Comparison of ENCODE assay signal across 8 mouse cellular contexts in the genomic region with DNA sequence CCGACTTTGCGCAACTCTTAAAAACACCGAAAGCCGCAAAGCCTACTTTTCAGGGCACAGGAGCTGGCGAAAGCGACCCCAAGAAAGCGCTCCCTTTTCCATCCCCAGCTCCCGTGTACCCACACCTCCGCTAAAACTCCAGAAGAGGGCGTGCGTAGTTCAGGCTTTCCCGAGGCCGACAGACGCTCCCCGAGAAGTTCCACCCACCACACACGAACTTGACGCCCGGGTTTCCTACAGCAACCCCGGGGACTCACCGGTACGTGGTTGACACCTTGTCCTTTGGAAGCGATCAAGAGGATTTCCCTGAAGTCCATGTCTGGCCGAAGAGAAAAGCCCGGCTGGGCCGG. TPM values are rescaled to one million over a fixed set of nuclear protein-coding genes. Genes with fewer than 3 reads are reported as not detected.
DNase-seq lines count a peak whose midpoint lies in the region; ATAC-seq and TF ChIP-seq lines count a peak whose summit lies in the region.

No protein-coding gene starts in this region.

- peak overlapping the region; percentile 91 for H3K27ac ChIP-seq in lung, embryonic 14.5 days (ENCODE audit: low read depth)
- peak overlapping the region; percentile 76 for H3K27ac ChIP-seq in hindbrain, embryonic 16.5 days (ENCODE audit: low read depth, low read length)
- H3K27ac ChIP-seq in midbrain, embryonic 13.5 days: peak overlapping the region; percentile 86

- no peaks in the 10 kb centered on the region for H3K9me3 ChIP-seq in lung, embryonic 14.5 days (ENCODE audit: low read depth, low read length)
- no peaks in the 10 kb centered on the region for H3K9me3 ChIP-seq in hindbrain, embryonic 16.5 days (ENCODE audit: control insufficient read depth, low read length)
- no peaks in the 10 kb centered on the region for H3K9me3 ChIP-seq in midbrain, embryonic 13.5 days

- ATAC-seq in lung, embryonic 14.5 days (ENCODE audit: insufficient read depth): peak; percentile 67
- peak; percentile 67 for ATAC-seq in hindbrain, embryonic 16.5 days
- peak; percentile 64 for ATAC-seq in midbrain, embryonic 13.5 days

- H3K36me3 ChIP-seq in lung, embryonic 14.5 days (ENCODE audit: insufficient read depth): no peaks in the 10 kb centered on the region
- H3K36me3 ChIP-seq in hindbrain, embryonic 16.5 days (ENCODE audit: control insufficient read depth, insufficient read depth, low read length): no peaks in the 10 kb centered on the region
- H3K36me3 ChIP-seq in midbrain, embryonic 13.5 days: no peaks in the 10 kb centered on the region

- WGBS in lung, embryonic 14.5 days: under 1% methylated on average over 25 of the region's 25 CpGs
- under 1% methylated on average over 24 of the region's 25 CpGs for WGBS in hindbrain, embryonic 16.5 days
- under 1% methylated on average over 25 of the region's 25 CpGs for WGBS in midbrain, embryonic 13.5 days

- H3K4me3 ChIP-seq in lung, embryonic 14.5 days (ENCODE audit: low read depth, low read length): peak overlapping the region; percentile 60
- peak overlapping the region; percentile 65 for H3K4me3 ChIP-seq in hindbrain, embryonic 16.5 days (ENCODE audit: low read length)
- H3K4me3 ChIP-seq in midbrain, embryonic 13.5 days (replicated peaks): peak overlapping the region; percentile 75

- H3K27me3 ChIP-seq in lung, embryonic 14.5 days (ENCODE audit: insufficient read depth, low read length): no peaks in the 10 kb centered on the region
- H3K27me3 ChIP-seq in hindbrain, embryonic 16.5 days (replicated peaks; ENCODE audit: control insufficient read depth, insufficient read depth, low read length): no peaks in the 10 kb centered on the region
- H3K27me3 ChIP-seq in midbrain, embryonic 13.5 days: no peaks in the 10 kb centered on the region

- peak overlapping the region; percentile 64 for H3K9ac ChIP-seq in lung, embryonic 14.5 days
- peak overlapping the region; percentile 74 for H3K9ac ChIP-seq in hindbrain, embryonic 16.5 days (ENCODE audit: low read depth, low read length)
- peak overlapping the region; percentile 78 for H3K9ac ChIP-seq in midbrain, embryonic 13.5 days (replicated peaks)

- TF ChIP-seq CTCF in lung, embryonic 14.5 days (IDR thresholded peaks at IDR 0.05; ENCODE audit: low read depth): peak; percentile 55

- H3K4me2 ChIP-seq in lung, embryonic 14.5 days: peak overlapping the region; percentile 92
- H3K4me2 ChIP-seq in hindbrain, embryonic 16.5 days (ENCODE audit: low read length): peak overlapping the region; percentile 86
- H3K4me2 ChIP-seq in midbrain, embryonic 13.5 days (replicated peaks): peak overlapping the region; percentile 91

- peak; percentile 84 for DNase-seq in lung, embryonic 14.5 days
- DNase-seq in lung, postnatal 4 days: no peak
- DNase-seq in c-Kit-positive CD71-positive TER-119-negative erythroid progenitor cells, embryonic 14.5 days (ENCODE audit: low read depth): peak; percentile 63
- DNase-seq in frontal cortex, adult 2 months (ENCODE audit: extremely low spot score in 1 of 2, low spot score in 1 of 2): no peak
- DNase-seq in left cerebral cortex, adult 11 months (ENCODE audit: low spot score): no peak
- no peak for DNase-seq in kidney, adult 8-10 months

- no peaks in the 10 kb centered on the region for H3K4me1 ChIP-seq in lung, embryonic 14.5 days (ENCODE audit: insufficient read depth)
- H3K4me1 ChIP-seq in hindbrain, embryonic 16.5 days (ENCODE audit: control insufficient read depth, insufficient read depth, low read depth, low read length): peaks cover 31% of the 10 kb centered on the region
- H3K4me1 ChIP-seq in midbrain, embryonic 13.5 days (replicated peaks): peaks cover 58% of the 10 kb centered on the region

RNA-seq across cellular contexts. Expression of a gene that starts 0.4 kb away (rescaled TPM):
- polyA plus RNA-seq in lung, embryonic 14.5 days (2014; fragmentation: Nextera tagmentation; extraction: Ambion mirVana): 23.6 and 23.8 TPM in 2 replicates
- 7.4 and 8.0 TPM in 2 replicates for polyA plus RNA-seq in hindbrain, embryonic 16.5 days (2015; fragmentation: Nextera tagmentation; extraction: Ambion mirVana)
- 9.5 and 9.6 TPM in 2 replicates for polyA plus RNA-seq in midbrain, embryonic 13.5 days (2015; fragmentation: Nextera tagmentation; extraction: Ambion mirVana)
- polyA plus RNA-seq in frontal cortex, adult 2 months (2012; rRNA removed): 8.9 and 9.7 TPM in 2 replicates

RNA-seq across cellular contexts. Expression of a gene that starts 24.4 kb away (rescaled TPM):
- polyA plus RNA-seq in lung, embryonic 14.5 days (2014; fragmentation: Nextera tagmentation; extraction: Ambion mirVana): not detected in 2 replicates
- polyA plus RNA-seq in hindbrain, embryonic 16.5 days (2015; fragmentation: Nextera tagmentation; extraction: Ambion mirVana): not detected in 2 replicates
- polyA plus RNA-seq in midbrain, embryonic 13.5 days (2015; fragmentation: Nextera tagmentation; extraction: Ambion mirVana): not detected in 2 replicates
- not detected in 2 replicates for polyA plus RNA-seq in frontal cortex, adult 2 months (2012; rRNA removed)

RNA-seq across cellular contexts. Expression of a gene that starts 42.6 kb away (rescaled TPM):
- polyA plus RNA-seq in lung, embryonic 14.5 days (2014; fragmentation: Nextera tagmentation; extraction: Ambion mirVana): 31.9 and 32.1 TPM in 2 replicates
- 25.9 and 27.3 TPM in 2 replicates for polyA plus RNA-seq in hindbrain, embryonic 16.5 days (2015; fragmentation: Nextera tagmentation; extraction: Ambion mirVana)
- 21.5 and 22.6 TPM in 2 replicates for polyA plus RNA-seq in midbrain, embryonic 13.5 days (2015; fragmentation: Nextera tagmentation; extraction: Ambion mirVana)
- polyA plus RNA-seq in frontal cortex, adult 2 months (2012; rRNA removed): 22.4 and 24.0 TPM in 2 replicates

RNA-seq across cellular contexts. Expression of a gene that starts 49.5 kb away (rescaled TPM):
- polyA plus RNA-seq in lung, embryonic 14.5 days (2014; fragmentation: Nextera tagmentation; extraction: Ambion mirVana): 14.9 TPM in 2 replicates
- 4.7 and 5.0 TPM in 2 replicates for polyA plus RNA-seq in hindbrain, embryonic 16.5 days (2015; fragmentation: Nextera tagmentation; extraction: Ambion mirVana)
- 7.4 and 7.5 TPM in 2 replicates for polyA plus RNA-seq in midbrain, embryonic 13.5 days (2015; fragmentation: Nextera tagmentation; extraction: Ambion mirVana)
- 6.3 and 7.7 TPM in 2 replicates for polyA plus RNA-seq in frontal cortex, adult 2 months (2012; rRNA removed)

Comparison
In these comparisons a context has a peak if more than half of its experiments do, and no peak if none do; other contexts are left out.
1. DNase-seq: peak in lung, embryonic 14.5 days (single experiment) and c-Kit-positive CD71-positive TER-119-negative erythroid progenitor cells, embryonic 14.5 days (single experiment); none in lung, postnatal 4 days (0 of 2), frontal cortex, adult 2 months (0 of 2), left cerebral cortex, adult 11 months (single experiment) and kidney, adult 8-10 months (0 of 2).
2. Peak in every context shown above with its lines, with median percentiles within 50 percentile points of each other: ATAC-seq, H3K27ac ChIP-seq, H3K4me2 ChIP-seq, H3K4me3 ChIP-seq and H3K9ac ChIP-seq.